Mouse (Mus musculus): ENCODE measurements around the gene Btnl2. TPM values are rescaled to one million over a fixed set of nuclear protein-coding genes. Genes with fewer than 3 reads are reported as not detected.

The Btnl2 gene
- total RNA-seq, 1 experiment from 2014 or later, result not detected

- no peak for ATAC-seq (replicated peaks in 1 of 2; ENCODE audit: insufficient read depth in 1 of 2, low FRiP score in 2 of 2, low TSS enrichment in 1 of 2, low read depth in 1 of 2, poor library complexity in 2 of 2, severe bottlenecking in 2 of 2)
These were observed 28.6 kb downstream of the Btnl2 start for GRCm38 (mm10) chr17:34383212-34383611.

- ATAC-seq (replicated peaks in 1 of 2; ENCODE audit: insufficient read depth in 1 of 2, low FRiP score in 2 of 2, low TSS enrichment in 1 of 2, low read depth in 1 of 2, poor library complexity in 2 of 2, severe bottlenecking in 2 of 2), result no peak
These were observed 30.1 kb downstream of the Btnl2 start for GRCm38 (mm10) chr17:34384699-34385098.

- no peak for ATAC-seq (replicated peaks in 1 of 2; ENCODE audit: insufficient read depth in 1 of 2, low FRiP score in 2 of 2, low TSS enrichment in 1 of 2, low read depth in 1 of 2, poor library complexity in 2 of 2, severe bottlenecking in 2 of 2)
These were observed 32.0 kb downstream of the Btnl2 start for GRCm38 (mm10) chr17:34386656-34387055.

GRCm38 (mm10) chr17:34388513-34388912 is 33.9 kb downstream of the Btnl2 start:
- peak in 1 of 2 experiments; percentile 52; a peak in 1 of 4 replicates for ATAC-seq (replicated peaks in 1 of 2; ENCODE audit: insufficient read depth in 1 of 2, low FRiP score in 2 of 2, low TSS enrichment in 1 of 2, low read depth in 1 of 2, poor library complexity in 2 of 2, severe bottlenecking in 2 of 2)

- ATAC-seq (replicated peaks in 1 of 2; ENCODE audit: insufficient read depth in 1 of 2, low FRiP score in 2 of 2, low TSS enrichment in 1 of 2, low read depth in 1 of 2, poor library complexity in 2 of 2, severe bottlenecking in 2 of 2), result peak in 1 of 2 experiments; percentile 9; a peak in 1 of 4 replicates
These were observed 36.9 kb downstream of the Btnl2 start for GRCm38 (mm10) chr17:34391507-34391906.

GRCm38 (mm10) chr17:34392321-34392720 is 37.7 kb downstream of the Btnl2 start:
- peak; percentile 84 to 92 for ATAC-seq (replicated peaks in 1 of 2; ENCODE audit: insufficient read depth in 1 of 2, low FRiP score in 2 of 2, low TSS enrichment in 1 of 2, low read depth in 1 of 2, poor library complexity in 2 of 2, severe bottlenecking in 2 of 2)

GRCm38 (mm10) chr17:34397357-34397756 is 42.7 kb downstream of the Btnl2 start:
- no peak for ATAC-seq (replicated peaks in 1 of 2; ENCODE audit: insufficient read depth in 1 of 2, low FRiP score in 2 of 2, low TSS enrichment in 1 of 2, low read depth in 1 of 2, poor library complexity in 2 of 2, severe bottlenecking in 2 of 2)

GRCm38 (mm10) chr17:34398058-34398710 is 43.6 kb downstream of the Btnl2 start:
- peak; percentile 77 to 83 for ATAC-seq (replicated peaks in 1 of 2; ENCODE audit: insufficient read depth in 1 of 2, low FRiP score in 2 of 2, low TSS enrichment in 1 of 2, low read depth in 1 of 2, poor library complexity in 2 of 2, severe bottlenecking in 2 of 2)

GRCm38 (mm10) chr17:34398711-34399393 is 44.2 kb downstream of the Btnl2 start, which contains the start of gene BC051142:
Gene BC051142 (plus strand): TSS chr17:34398820.
- ATAC-seq (replicated peaks in 1 of 2; ENCODE audit: insufficient read depth in 1 of 2, low FRiP score in 2 of 2, low TSS enrichment in 1 of 2, low read depth in 1 of 2, poor library complexity in 2 of 2, severe bottlenecking in 2 of 2), result peak; percentile 83 to 93

- ATAC-seq (replicated peaks in 1 of 2; ENCODE audit: insufficient read depth in 1 of 2, low FRiP score in 2 of 2, low TSS enrichment in 1 of 2, low read depth in 1 of 2, poor library complexity in 2 of 2, severe bottlenecking in 2 of 2), result no peak
These were observed 44.7 kb downstream of the Btnl2 start for GRCm38 (mm10) chr17:34399394-34399715.

- ATAC-seq (replicated peaks in 1 of 2; ENCODE audit: insufficient read depth in 1 of 2, low FRiP score in 2 of 2, low TSS enrichment in 1 of 2, low read depth in 1 of 2, poor library complexity in 2 of 2, severe bottlenecking in 2 of 2), result peak; percentile 89 to 91
These were observed 56.5 kb downstream of the Btnl2 start for GRCm38 (mm10) chr17:34411117-34411516.

Other genes with a start within 250 kb of the Btnl2 start
- 88.1 and 135 TPM in 2 replicates for gene H2-DMa, start 235.3 kb upstream of the Btnl2 start, total RNA-seq (2017)
- gene Brd2, start 232.2 kb upstream of the Btnl2 start, total RNA-seq (2017), result 348 and 418 TPM in 2 replicates
- gene H2-DMb2, start 211.5 kb upstream of the Btnl2 start, total RNA-seq (2017), result 4.6 and 6.4 TPM in 2 replicates
- 51.5 and 55.9 TPM in 2 replicates for gene H2-DMb1, start 201.8 kb upstream of the Btnl2 start, total RNA-seq (2017)
- 130 and 164 TPM in 2 replicates for gene Tap1, start 167.3 kb upstream of the Btnl2 start, total RNA-seq (2017)
- 124 and 169 TPM in 2 replicates for gene Psmb9, start 167.1 kb upstream of the Btnl2 start, total RNA-seq (2017)
- gene Psmb8, start 157.1 kb upstream of the Btnl2 start, total RNA-seq (2017), result 392 and 482 TPM in 2 replicates
- 113 and 116 TPM in 2 replicates for gene Tap2, start 151.3 kb upstream of the Btnl2 start, total RNA-seq (2017)
- 60.2 and 91.1 TPM in 2 replicates for gene H2-Ob, start 115.9 kb upstream of the Btnl2 start, total RNA-seq (2017)
- 155 and 159 TPM in 2 replicates for gene H2-Ab1, start 97.1 kb upstream of the Btnl2 start, total RNA-seq (2017)
- gene H2-Aa, start 67.0 kb upstream of the Btnl2 start, total RNA-seq (2017), result 66.5 and 77.4 TPM in 2 replicates
- 64.4 and 73.0 TPM in 2 replicates for gene H2-Eb1, start 49.0 kb upstream of the Btnl2 start, total RNA-seq (2017)
- 0.06 TPM in 1 of 2 replicates, not detected in the other for gene H2-Eb2, start 29.2 kb upstream of the Btnl2 start, total RNA-seq (2017)
- gene Btnl1, start 22.3 kb downstream of the Btnl2 start, total RNA-seq (2017), result not detected in 2 replicates
- gene BC051142, start 44.0 kb downstream of the Btnl2 start, total RNA-seq (2017), result 1.2 and 8.6 TPM in 2 replicates
- gene Btnl4, start 122.5 kb downstream of the Btnl2 start, total RNA-seq (2017), result not detected in 2 replicates
- gene Btnl6, start 162.5 kb downstream of the Btnl2 start, total RNA-seq (2017), result not detected in 2 replicates
- gene Notch4, start 209.4 kb downstream of the Btnl2 start, total RNA-seq (2017), result 0.35 and 0.56 TPM in 2 replicates
- gene Gpsm3, start 235.0 kb downstream of the Btnl2 start, total RNA-seq (2017), result 27.3 and 31.2 TPM in 2 replicates
- gene Pbx2, start 236.4 kb downstream of the Btnl2 start, total RNA-seq (2017), result 33.1 and 51.5 TPM in 2 replicates
- 1.5 and 2.4 TPM in 2 replicates for gene Ager, start 243.0 kb downstream of the Btnl2 start, total RNA-seq (2017)
- 6.6 and 18.0 TPM in 2 replicates for gene Rnf5, start 248.9 kb downstream of the Btnl2 start, total RNA-seq (2017)
- gene Agpat1, start 249.4 kb downstream of the Btnl2 start, total RNA-seq (2017), result 21.9 and 22.8 TPM in 2 replicates

Measured in hematopoietic stem cell, adult 5-6 weeks (primary cell).